Mouse (Mus musculus) midbrain, embryonic 14.5 days (tissue): ENCODE data around the gene N4bp3. TPM values are rescaled to one million over a fixed set of nuclear protein-coding genes. Genes with fewer than 3 reads are reported as not detected.
"Not testable (repeated sequence)": the region's sequence is repeated elsewhere in the genome, so short reads cannot be mapped to it uniquely, and the experiment has no call there.

Experiments
- ATAC-seq: fragments of 200-750 bp; cut with Nextera tagmentation; 2 replicates; pipeline ENCODE4 v1.8.0; 2017; ENCODE audit warnings: moderate number of reproducible peaks, moderate library complexity; ENCODE audit not compliant: low FRiP score, low TSS enrichment
- DNase-seq: peaks from one replicate; pipeline ENCODE4 v3.0.0-alpha.2; 2015
- H3K27ac ChIP-seq: fragments of 300-500 bp; sonication (generic); replicated peaks from 2 replicates; pipeline ENCODE4 v1.5.1; 2014; ENCODE audit warnings: mild to moderate bottlenecking, low read depth, low read length, moderate library complexity
- H3K27me3 ChIP-seq: fragments of 300-500 bp; sonication (generic); 2 replicates; pipeline ENCODE4 v1.6.1; 2014; ENCODE audit warnings: low read length, control low read depth, mixed read lengths; ENCODE audit not compliant: control insufficient read depth, insufficient read depth
- H3K36me3 ChIP-seq: fragments of 300-500 bp; sonication (generic); 2 replicates; pipeline ENCODE4 v1.6.1; 2014; ENCODE audit warnings: low read length, control low read depth; ENCODE audit not compliant: control insufficient read depth, insufficient read depth
- H3K4me1 ChIP-seq: fragments of 300-500 bp; sonication (generic); 2 replicates; pipeline ENCODE4 v1.6.1; 2014; ENCODE audit warnings: mild to moderate bottlenecking, antibody characterized with exemption, low read length, control low read depth; ENCODE audit not compliant: control insufficient read depth, insufficient read depth
- H3K4me2 ChIP-seq: fragments of 300-500 bp; sonication (generic); 2 replicates; pipeline ENCODE4 v1.6.1; 2014; ENCODE audit warnings: mild to moderate bottlenecking, low read length, moderate library complexity
- H3K4me3 ChIP-seq: fragments of 300-500 bp; sonication (generic); replicated peaks from 2 replicates; pipeline ENCODE4 v1.5.1; 2014; ENCODE audit warnings: low read depth, low read length
- H3K9ac ChIP-seq: fragments of 300-500 bp; sonication (generic); replicated peaks from 2 replicates; pipeline ENCODE4 v1.6.1; 2014; ENCODE audit warnings: mild to moderate bottlenecking, low read length, moderate library complexity
- H3K9me3 ChIP-seq: fragments of 300-500 bp; sonication (generic); 2 replicates; pipeline ENCODE4 v1.6.1; 2016; ENCODE audit warnings: low read length, control low read depth, mixed read lengths; ENCODE audit not compliant: control insufficient read depth
- WGBS: fragments of 180-500 bp; shearing (Covaris S2); extraction: QIAGEN DNeasy Blood & Tissue Kit; methylation state at CpG from one replicate; pipeline ENCODE4 v1.1.7; 2014; 5-methylcytosine and 5-hydroxymethylcytosine counted together
- polyA plus RNA-seq: library from polyadenylated mRNA; unstranded; fragments of >200 nt; fragmentation: Nextera tagmentation; extraction: Ambion mirVana; gene quantifications from 2 replicates; pipeline ENCODE4 v1.2.1, GENCODE M21; 2014

The N4bp3 gene
- polyA plus RNA-seq, 1 experiment from 2014 or later, result 11.6 TPM

GRCm38 (mm10) chr11:51619409-51620060, 31.1 kb downstream of the N4bp3 start, which contains the start of gene Nhp2:
Nhp2 (plus strand) TSS chr11:51619735.
- WGBS, result under 1% methylated on average over 51 of the region's 51 CpGs
- H3K4me2 ChIP-seq, result peak within 1 kb of the TSS; percentile 83
- H3K27me3 ChIP-seq, result no peaks in the 10 kb centered on the region
- H3K4me3 ChIP-seq, result peak within 1 kb of the TSS; percentile 83
- peaks cover 9% of the 10 kb centered on the region for H3K4me1 ChIP-seq
- no peak within 1 kb of the TSS for H3K27ac ChIP-seq
- H3K36me3 ChIP-seq, result peaks cover 35% of the 10 kb centered on the region
- ATAC-seq (peak; percentile 93), DNase-seq (peak; percentile 97)
- no peaks in the 10 kb centered on the region for H3K9me3 ChIP-seq
- peak within 1 kb of the TSS; percentile 71 for H3K9ac ChIP-seq

GRCm38 (mm10) chr11:51618894-51619408, 31.7 kb downstream of the N4bp3 start:
- Histone ChIP-seq H3K4me3 (peak overlapping the region; percentile 83), H3K27ac (no peak overlapping the region), H3K4me2 (peak overlapping the region; percentile 83), H3K9ac (peak overlapping the region; percentile 31; the same call in 1 of the 2 replicates), H3K36me3 (peaks cover 29% of the 10 kb centered on the region), H3K4me1 (peaks cover 9% of the 10 kb centered on the region), H3K9me3 (no peaks in the 10 kb centered on the region), H3K27me3 (no peaks in the 10 kb centered on the region)
- DNase-seq, result no peak
- 54% methylated on average over 8 of the region's 8 CpGs for whole genome bisulfite sequencing
- peak; percentile 63 for ATAC-seq

- Histone ChIP-seq H3K4me1 (peaks cover 9% of the 10 kb centered on the region), H3K9ac (no peak overlapping the region), H3K4me3 (no peak overlapping the region), H3K4me2 (no peak overlapping the region), H3K9me3 (no peaks in the 10 kb centered on the region), H3K27me3 (no peaks in the 10 kb centered on the region), H3K36me3 (peaks cover 16% of the 10 kb centered on the region), H3K27ac (no peak overlapping the region)
- ATAC-seq (no peak), DNase-seq (peak; percentile 83)
- WGBS, result 2% methylated on average over 4 of the region's 4 CpGs
Measured at GRCm38 (mm10) chr11:51617693-51618092, 32.9 kb downstream of the N4bp3 start.

- not testable (repeated sequence) for H3K27ac ChIP-seq, ATAC-seq, H3K36me3 ChIP-seq, H3K4me3 ChIP-seq, H3K4me2 ChIP-seq, DNase-seq, H3K27me3 ChIP-seq, H3K9me3 ChIP-seq, H3K4me1 ChIP-seq, H3K9ac ChIP-seq
- WGBS, result 91% methylated on average over 7 of the region's 7 CpGs
Measured at GRCm38 (mm10) chr11:51616113-51616512, 34.5 kb downstream of the N4bp3 start.

- Histone ChIP-seq H3K4me1 (peaks cover 7% of the 10 kb centered on the region), H3K4me2 (peak overlapping the region; percentile 60), H3K4me3 (peak overlapping the region; percentile 27), H3K9me3 (no peaks in the 10 kb centered on the region), H3K9ac (peak overlapping the region; percentile 56; the same call in 1 of the 2 replicates), H3K27me3 (no peaks in the 10 kb centered on the region), H3K36me3 (no peaks in the 10 kb centered on the region), H3K27ac (no peak overlapping the region)
- WGBS, result 7% methylated on average over 14 of the region's 14 CpGs
- ATAC-seq, result no peak
- peak; percentile 60 for DNase-seq
Measured at GRCm38 (mm10) chr11:51615601-51616000, 35.0 kb downstream of the N4bp3 start.

- DNase-seq, result no peak
- Histone ChIP-seq H3K27me3 (no peaks in the 10 kb centered on the region), H3K4me3 (no peak overlapping the region; the same call in 1 of the 2 replicates), H3K9me3 (no peaks in the 10 kb centered on the region), H3K4me2 (peak overlapping the region; percentile 60), H3K27ac (no peak overlapping the region), H3K4me1 (peaks cover 2% of the 10 kb centered on the region), H3K36me3 (no peaks in the 10 kb centered on the region), H3K9ac (peak overlapping the region; percentile 56; the same call in 1 of the 2 replicates)
- WGBS, result 59% methylated on average over 7 of the region's 7 CpGs
- no peak for ATAC-seq
Measured at GRCm38 (mm10) chr11:51615129-51615528, 35.5 kb downstream of the N4bp3 start.

GRCm38 (mm10) chr11:51614256-51614655, 36.4 kb downstream of the N4bp3 start:
- DNase-seq (no peak), ATAC-seq (no peak)
- H3K27ac ChIP-seq, result no peak overlapping the region
- no peak overlapping the region for H3K4me2 ChIP-seq
- no peaks in the 10 kb centered on the region for H3K4me1 ChIP-seq
- no peaks in the 10 kb centered on the region for H3K36me3 ChIP-seq
- H3K9me3 ChIP-seq, result no peaks in the 10 kb centered on the region
- WGBS, result 81% methylated on average over 8 of the region's 8 CpGs
- no peak overlapping the region for H3K4me3 ChIP-seq
- no peak overlapping the region for H3K9ac ChIP-seq
- H3K27me3 ChIP-seq, result no peaks in the 10 kb centered on the region

GRCm38 (mm10) chr11:51609940-51610339, 40.7 kb downstream of the N4bp3 start:
- WGBS, result 87% methylated on average over 5 of the region's 5 CpGs
- H3K36me3 ChIP-seq, H3K9me3 ChIP-seq, H3K4me3 ChIP-seq, H3K27ac ChIP-seq, H3K4me2 ChIP-seq, H3K9ac ChIP-seq, ATAC-seq, DNase-seq, H3K4me1 ChIP-seq, H3K27me3 ChIP-seq: not testable (repeated sequence)
